Mouse (Mus musculus): ENCODE measurements around the gene Ace2. TPM values are rescaled to one million over a fixed set of nuclear protein-coding genes. Genes with fewer than 3 reads are reported as not detected.
A peak's percentile ranks its signal among the peaks of the same experiment; 100 is the strongest.

Ace2 gene
- polyA plus RNA-seq, 1 experiment from 2014 or later, result 2.1 TPM

GRCm38 (mm10) chrX:164171034-164171433 is 31.9 kb downstream of the Ace2 start:
- no peak overlapping the region for H3K9ac ChIP-seq (ENCODE audit: low read length)
- H3K4me1 ChIP-seq (replicated peaks; ENCODE audit: control insufficient read depth, insufficient read depth, low read length), result no peaks in the 10 kb centered on the region
- WGBS, result 46% methylated on average over 2 of the region's 2 CpGs
- no peaks in the 10 kb centered on the region for H3K36me3 ChIP-seq (ENCODE audit: control insufficient read depth, insufficient read depth, low read length)
- no peaks in the 10 kb centered on the region for H3K27me3 ChIP-seq (ENCODE audit: control insufficient read depth, insufficient read depth, low read depth, low read length)
- H3K4me3 ChIP-seq (ENCODE audit: low read length), result no peak overlapping the region
- no peak overlapping the region for H3K4me2 ChIP-seq (ENCODE audit: low read depth, low read length)
- no peak overlapping the region for H3K27ac ChIP-seq (ENCODE audit: low read length)
- no peaks in the 10 kb centered on the region for H3K9me3 ChIP-seq (ENCODE audit: control insufficient read depth, low read length)
- ATAC-seq (ENCODE audit: low read depth), result no peak

GRCm38 (mm10) chrX:164173880-164174279 is 34.7 kb downstream of the Ace2 start:
- H3K4me2 ChIP-seq (ENCODE audit: low read depth, low read length), result no peak overlapping the region
- no peaks in the 10 kb centered on the region for H3K27me3 ChIP-seq (ENCODE audit: control insufficient read depth, insufficient read depth, low read depth, low read length)
- H3K9ac ChIP-seq (ENCODE audit: low read length), result no peak overlapping the region
- no peaks in the 10 kb centered on the region for H3K4me1 ChIP-seq (replicated peaks; ENCODE audit: control insufficient read depth, insufficient read depth, low read length)
- no peak overlapping the region for H3K27ac ChIP-seq (ENCODE audit: low read length)
- no peak for ATAC-seq (ENCODE audit: low read depth)
- WGBS, result 82% methylated on average over 4 of the region's 4 CpGs
- H3K36me3 ChIP-seq (ENCODE audit: control insufficient read depth, insufficient read depth, low read length), result no peaks in the 10 kb centered on the region
- H3K4me3 ChIP-seq (ENCODE audit: low read length), result no peak overlapping the region
- H3K9me3 ChIP-seq (ENCODE audit: control insufficient read depth, low read length), result no peaks in the 10 kb centered on the region

- WGBS, result 83% methylated on average over 1 of the region's 1 CpGs
- Histone ChIP-seq H3K4me2 (ENCODE audit: low read depth, low read length) (no peak overlapping the region), H3K27me3 (ENCODE audit: control insufficient read depth, insufficient read depth, low read depth, low read length) (no peaks in the 10 kb centered on the region), H3K27ac (ENCODE audit: low read length) (no peak overlapping the region), H3K36me3 (ENCODE audit: control insufficient read depth, insufficient read depth, low read length) (no peaks in the 10 kb centered on the region), H3K4me1 (replicated peaks; ENCODE audit: control insufficient read depth, insufficient read depth, low read length) (no peaks in the 10 kb centered on the region), H3K4me3 (ENCODE audit: low read length) (no peak overlapping the region), H3K9me3 (ENCODE audit: control insufficient read depth, low read length) (no peaks in the 10 kb centered on the region), H3K9ac (ENCODE audit: low read length) (no peak overlapping the region)
- ATAC-seq (ENCODE audit: low read depth), result no peak
Measured at GRCm38 (mm10) chrX:164175311-164175710, 36.2 kb downstream of the Ace2 start.

- H3K4me1 ChIP-seq (replicated peaks; ENCODE audit: control insufficient read depth, insufficient read depth, low read length), result no peaks in the 10 kb centered on the region
- H3K27ac ChIP-seq (ENCODE audit: low read length), result no peak overlapping the region
- H3K4me2 ChIP-seq (ENCODE audit: low read depth, low read length), result no peak overlapping the region
- no peaks in the 10 kb centered on the region for H3K27me3 ChIP-seq (ENCODE audit: control insufficient read depth, insufficient read depth, low read depth, low read length)
- 72% methylated on average over 2 of the region's 2 CpGs for WGBS
- H3K9me3 ChIP-seq (ENCODE audit: control insufficient read depth, low read length), result no peaks in the 10 kb centered on the region
- H3K9ac ChIP-seq (ENCODE audit: low read length), result no peak overlapping the region
- H3K36me3 ChIP-seq (ENCODE audit: control insufficient read depth, insufficient read depth, low read length), result no peaks in the 10 kb centered on the region
- ATAC-seq (ENCODE audit: low read depth), result no peak
- no peak overlapping the region for H3K4me3 ChIP-seq (ENCODE audit: low read length)
Measured at GRCm38 (mm10) chrX:164175780-164176179, 36.6 kb downstream of the Ace2 start.

GRCm38 (mm10) chrX:164178856-164179255 is 39.7 kb downstream of the Ace2 start:
- Histone ChIP-seq H3K9ac (ENCODE audit: low read length) (no peak overlapping the region), H3K4me1 (replicated peaks; ENCODE audit: control insufficient read depth, insufficient read depth, low read length) (no peaks in the 10 kb centered on the region), H3K36me3 (ENCODE audit: control insufficient read depth, insufficient read depth, low read length) (no peaks in the 10 kb centered on the region), H3K27ac (ENCODE audit: low read length) (no peak overlapping the region), H3K27me3 (ENCODE audit: control insufficient read depth, insufficient read depth, low read depth, low read length) (no peaks in the 10 kb centered on the region), H3K4me3 (ENCODE audit: low read length) (no peak overlapping the region), H3K9me3 (ENCODE audit: control insufficient read depth, low read length) (no peaks in the 10 kb centered on the region), H3K4me2 (ENCODE audit: low read depth, low read length) (no peak overlapping the region)
- ATAC-seq (ENCODE audit: low read depth), result no peak
- WGBS, result 85% methylated on average over 2 of the region's 2 CpGs

- ATAC-seq (ENCODE audit: low read depth), result no peak
- no peak overlapping the region for H3K9ac ChIP-seq (ENCODE audit: low read length)
- no peak overlapping the region for H3K4me3 ChIP-seq (ENCODE audit: low read length)
- H3K9me3 ChIP-seq (ENCODE audit: control insufficient read depth, low read length), result no peaks in the 10 kb centered on the region
- no peaks in the 10 kb centered on the region for H3K36me3 ChIP-seq (ENCODE audit: control insufficient read depth, insufficient read depth, low read length)
- H3K27me3 ChIP-seq (ENCODE audit: control insufficient read depth, insufficient read depth, low read depth, low read length), result no peaks in the 10 kb centered on the region
- H3K4me1 ChIP-seq (replicated peaks; ENCODE audit: control insufficient read depth, insufficient read depth, low read length), result no peaks in the 10 kb centered on the region
- WGBS, result 16% methylated on average over 3 of the region's 3 CpGs
- no peak overlapping the region for H3K4me2 ChIP-seq (ENCODE audit: low read depth, low read length)
- H3K27ac ChIP-seq (ENCODE audit: low read length), result no peak overlapping the region
Measured at GRCm38 (mm10) chrX:164179746-164180145, 40.6 kb downstream of the Ace2 start.

- ATAC-seq (ENCODE audit: low read depth), result peak; percentile 60; the same call in 1 of the 2 replicates
- 19% methylated on average over 3 of the region's 3 CpGs for WGBS
- H3K27me3 ChIP-seq (ENCODE audit: control insufficient read depth, insufficient read depth, low read depth, low read length), result no peaks in the 10 kb centered on the region
- no peak overlapping the region for H3K9ac ChIP-seq (ENCODE audit: low read length)
- H3K4me2 ChIP-seq (ENCODE audit: low read depth, low read length), result no peak overlapping the region
- no peak overlapping the region for H3K27ac ChIP-seq (ENCODE audit: low read length)
- no peaks in the 10 kb centered on the region for H3K9me3 ChIP-seq (ENCODE audit: control insufficient read depth, low read length)
- H3K36me3 ChIP-seq (ENCODE audit: control insufficient read depth, insufficient read depth, low read length), result no peaks in the 10 kb centered on the region
- no peak overlapping the region for H3K4me3 ChIP-seq (ENCODE audit: low read length)
- no peaks in the 10 kb centered on the region for H3K4me1 ChIP-seq (replicated peaks; ENCODE audit: control insufficient read depth, insufficient read depth, low read length)
Measured at GRCm38 (mm10) chrX:164183844-164184243, 44.7 kb downstream of the Ace2 start.

- Histone ChIP-seq H3K9ac (ENCODE audit: low read length) (no peak overlapping the region), H3K4me3 (ENCODE audit: low read length) (no peak overlapping the region), H3K36me3 (ENCODE audit: control insufficient read depth, insufficient read depth, low read length) (no peaks in the 10 kb centered on the region), H3K27me3 (ENCODE audit: control insufficient read depth, insufficient read depth, low read depth, low read length) (no peaks in the 10 kb centered on the region), H3K4me1 (replicated peaks; ENCODE audit: control insufficient read depth, insufficient read depth, low read length) (no peaks in the 10 kb centered on the region), H3K9me3 (ENCODE audit: control insufficient read depth, low read length) (no peaks in the 10 kb centered on the region), H3K4me2 (ENCODE audit: low read depth, low read length) (no peak overlapping the region), H3K27ac (ENCODE audit: low read length) (no peak overlapping the region)
- no peak for ATAC-seq (ENCODE audit: low read depth)
Measured at GRCm38 (mm10) chrX:164189880-164190279, 50.7 kb downstream of the Ace2 start.

GRCm38 (mm10) chrX:164197679-164198078 is 58.5 kb downstream of the Ace2 start:
- Histone ChIP-seq H3K27ac (ENCODE audit: low read length) (no peak overlapping the region), H3K27me3 (ENCODE audit: control insufficient read depth, insufficient read depth, low read depth, low read length) (no peaks in the 10 kb centered on the region), H3K4me1 (replicated peaks; ENCODE audit: control insufficient read depth, insufficient read depth, low read length) (no peaks in the 10 kb centered on the region), H3K9me3 (ENCODE audit: control insufficient read depth, low read length) (no peaks in the 10 kb centered on the region), H3K4me2 (ENCODE audit: low read depth, low read length) (no peak overlapping the region), H3K36me3 (ENCODE audit: control insufficient read depth, insufficient read depth, low read length) (no peaks in the 10 kb centered on the region), H3K9ac (ENCODE audit: low read length) (no peak overlapping the region), H3K4me3 (ENCODE audit: low read length) (no peak overlapping the region)
- 85% methylated on average over 2 of the region's 2 CpGs for WGBS
- no peak for ATAC-seq (ENCODE audit: low read depth)

- Histone ChIP-seq H3K36me3 (ENCODE audit: control insufficient read depth, insufficient read depth, low read length) (no peaks in the 10 kb centered on the region), H3K9me3 (ENCODE audit: control insufficient read depth, low read length) (no peaks in the 10 kb centered on the region), H3K27me3 (ENCODE audit: control insufficient read depth, insufficient read depth, low read depth, low read length) (no peaks in the 10 kb centered on the region), H3K27ac (ENCODE audit: low read length) (no peak overlapping the region), H3K4me3 (ENCODE audit: low read length) (no peak overlapping the region), H3K9ac (ENCODE audit: low read length) (no peak overlapping the region), H3K4me1 (replicated peaks; ENCODE audit: control insufficient read depth, insufficient read depth, low read length) (no peaks in the 10 kb centered on the region), H3K4me2 (ENCODE audit: low read depth, low read length) (no peak overlapping the region)
- 73% methylated on average over 5 of the region's 5 CpGs for WGBS
- ATAC-seq (ENCODE audit: low read depth), result no peak
Measured at GRCm38 (mm10) chrX:164200547-164200946, 61.4 kb downstream of the Ace2 start.
